Mouse (Mus musculus): ENCODE results near the gene Gm8126.
"Not testable (repeated sequence)": the region's sequence is repeated elsewhere in the genome, so short reads cannot be mapped to it uniquely, and the experiment has no call there.

The Gm8126 gene

GRCm38 (mm10) chr14:43258349-43258748, at the start of gene Gm8126:
TSS of gene Gm8126 (plus strand) at chr14:43258649.
- not testable (repeated sequence) for DNase-seq (ENCODE audit: low spot score)

DNA sequence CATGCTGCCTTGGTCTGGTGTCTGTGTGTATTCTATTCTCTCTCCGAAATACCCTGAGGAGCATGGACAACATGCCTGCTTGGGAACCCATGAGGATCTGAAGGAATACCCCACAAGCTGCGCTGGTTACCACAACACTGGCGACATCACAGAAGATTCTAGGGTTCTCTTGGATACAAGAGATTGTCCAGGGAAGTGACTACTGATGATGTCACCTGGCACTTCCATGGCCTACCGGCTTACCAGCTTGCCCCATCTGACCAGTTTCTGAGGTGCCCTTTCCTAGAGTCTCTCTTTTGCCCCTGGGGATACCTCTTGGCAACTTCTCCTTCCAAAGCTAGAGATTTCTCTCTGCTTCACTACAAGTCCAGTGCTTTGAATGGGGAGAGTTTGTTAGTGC, 23.2 kb upstream of the Gm8126 start, which contains the start of gene Gm8122:
TSS of gene Gm8122 (minus strand) at position 101 of the 400 bp plus-strand sequence.
- DNase-seq (ENCODE audit: low spot score), result not testable (repeated sequence)

DNA sequence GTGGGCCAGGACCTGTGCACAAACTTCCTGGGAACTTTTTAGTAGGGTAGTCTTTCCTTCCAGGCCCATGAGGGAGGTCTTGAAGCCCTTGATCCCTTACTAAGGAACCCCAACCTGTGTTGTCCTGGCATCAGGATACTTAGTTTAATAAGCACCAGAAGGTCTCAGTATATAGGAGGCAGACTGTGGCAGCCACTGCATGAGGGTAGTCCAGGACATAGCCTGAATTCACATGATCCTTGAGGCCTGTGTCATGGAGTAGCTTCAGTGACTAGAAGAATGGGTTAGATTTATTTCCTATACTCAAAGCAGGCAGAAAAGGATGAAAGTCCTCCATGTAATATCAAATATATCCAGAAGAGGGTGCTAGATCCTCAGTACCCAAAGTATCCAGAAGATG, 20.7 kb upstream of the Gm8126 start:
- DNase-seq (ENCODE audit: low spot score), result not testable (repeated sequence)

DNA sequence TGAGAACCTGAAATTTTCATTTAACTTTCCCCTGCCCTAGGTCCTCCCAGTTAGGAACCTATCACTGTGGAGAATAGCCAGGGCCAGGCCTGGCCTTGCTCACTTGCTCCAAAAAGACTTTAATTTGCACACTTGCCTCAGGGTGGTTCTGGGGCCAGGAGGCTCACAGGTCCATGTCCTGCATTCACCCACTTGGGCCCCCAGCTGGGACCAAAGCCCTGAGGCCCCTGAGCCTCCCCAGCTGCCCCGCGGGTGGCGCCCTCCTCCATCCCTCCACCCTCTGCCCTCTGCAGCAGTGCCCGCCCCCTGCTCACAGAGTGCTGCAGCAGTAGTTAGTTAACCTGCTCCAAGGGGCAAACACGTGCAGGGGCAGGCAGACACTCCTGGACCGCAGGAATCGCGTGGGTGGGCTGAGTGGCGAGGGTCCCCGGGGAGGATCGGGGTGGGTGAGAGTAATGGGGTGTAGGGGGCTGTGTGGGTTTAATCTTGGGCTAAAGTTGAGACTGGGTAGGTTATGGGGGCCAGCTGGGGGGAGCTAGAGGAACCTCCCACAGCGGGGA, 8.8 kb upstream of the Gm8126 start:
- not testable (repeated sequence) for DNase-seq (ENCODE audit: low spot score)

GRCm38 (mm10) chr14:43250549-43251253, 7.7 kb upstream of the Gm8126 start:
- not testable (repeated sequence) for DNase-seq (ENCODE audit: low spot score)

DNA sequence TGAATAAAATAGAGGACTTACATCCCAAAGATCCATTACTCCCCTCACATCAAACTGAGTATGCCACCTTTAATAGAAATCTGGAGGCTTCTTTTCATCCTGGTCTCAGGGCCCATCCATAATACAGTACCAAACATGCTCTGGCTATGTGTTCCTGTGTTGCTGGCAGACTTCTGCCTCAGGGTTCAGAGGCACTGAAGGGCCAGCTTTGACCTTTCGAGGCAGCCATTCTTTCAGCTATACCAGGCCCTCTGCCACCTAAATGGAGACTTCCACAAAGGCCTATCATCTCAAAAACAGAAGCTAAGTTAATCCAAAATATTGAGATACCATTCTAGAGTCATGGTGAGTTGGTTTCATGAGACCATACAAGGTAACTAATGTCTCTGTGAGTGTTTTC, 1.9 kb upstream of the Gm8126 start:
- not testable (repeated sequence) for DNase-seq (ENCODE audit: low spot score)

DNA sequence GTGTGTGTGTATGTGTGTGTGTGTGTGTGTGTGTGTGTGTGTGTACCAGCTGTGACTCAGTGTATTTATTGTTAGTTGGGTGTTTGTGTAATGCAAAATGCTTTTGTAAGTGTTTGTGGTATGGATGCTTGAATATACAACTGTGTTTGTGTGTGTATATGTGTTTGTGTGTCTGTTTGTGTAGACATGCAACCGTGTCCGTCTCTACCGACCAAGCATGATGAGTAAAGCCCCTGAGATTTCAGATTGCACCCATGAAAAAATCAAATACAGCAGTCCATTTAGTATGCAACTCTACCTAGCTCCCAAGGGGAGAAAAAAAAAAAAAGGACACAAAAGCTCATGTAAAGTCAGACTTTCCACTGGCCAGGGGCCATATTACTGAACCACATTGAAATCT, 5.0 kb downstream of the Gm8126 start:
- not testable (repeated sequence) for DNase-seq (ENCODE audit: low spot score)

- DNase-seq (ENCODE audit: low spot score), result not testable (repeated sequence)
Observed at GRCm38 (mm10) chr14:43268521-43269084, 10.2 kb downstream of the Gm8126 start.

DNA sequence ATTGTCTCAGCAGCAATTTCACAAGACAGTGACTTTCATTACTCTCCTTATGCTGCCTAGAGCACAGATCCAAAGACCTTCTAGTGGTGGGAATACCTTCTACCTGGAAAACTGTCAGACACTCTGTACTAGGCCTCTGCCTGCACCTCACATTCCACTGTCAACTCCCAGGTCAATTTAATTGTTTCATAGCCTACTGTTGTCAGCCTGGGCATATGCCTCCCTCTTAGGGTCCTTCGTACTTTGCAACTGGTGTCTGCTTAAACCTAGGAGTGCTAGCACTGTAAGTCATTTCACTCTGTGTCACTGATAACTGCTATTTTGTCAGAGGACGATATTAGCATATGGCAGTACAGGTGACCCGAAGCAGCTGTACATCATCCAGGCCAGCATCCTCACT, 10.8 kb downstream of the Gm8126 start:
- DNase-seq (ENCODE audit: low spot score), result not testable (repeated sequence)

GRCm38 (mm10) chr14:43273161-43273560, 14.7 kb downstream of the Gm8126 start:
- DNase-seq (ENCODE audit: low spot score), result not testable (repeated sequence)

DNA sequence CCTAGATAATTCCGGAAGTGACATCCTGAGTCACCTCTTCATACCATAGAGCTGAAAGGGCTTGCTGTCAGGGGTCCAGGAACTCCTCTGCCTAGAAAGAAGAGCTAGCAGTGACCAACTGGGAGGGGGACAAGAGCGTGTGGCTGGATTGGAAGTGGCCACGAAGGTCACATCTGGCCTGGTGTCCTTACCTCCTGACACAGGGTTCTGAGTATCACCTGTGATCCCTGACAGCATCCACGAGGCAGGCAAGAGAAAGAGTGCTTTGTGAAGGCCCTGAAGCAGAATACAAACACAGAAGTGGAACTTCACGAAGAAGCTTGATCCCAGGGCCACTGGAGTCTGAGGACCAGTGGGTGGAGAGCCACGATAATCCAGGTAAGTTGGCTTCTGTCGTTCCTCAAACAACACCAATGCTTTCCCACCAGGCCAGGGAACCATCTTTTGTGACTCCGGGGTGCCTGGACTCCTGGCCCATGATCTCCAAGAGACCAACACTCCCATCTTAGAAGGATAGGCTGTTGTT, 16.6 kb downstream of the Gm8126 start, which contains the start of gene Gm9732:
TSS of gene Gm9732 (plus strand) at position 51 of the 526 bp plus-strand sequence.
- not testable (repeated sequence) for DNase-seq (ENCODE audit: low spot score)

DNA sequence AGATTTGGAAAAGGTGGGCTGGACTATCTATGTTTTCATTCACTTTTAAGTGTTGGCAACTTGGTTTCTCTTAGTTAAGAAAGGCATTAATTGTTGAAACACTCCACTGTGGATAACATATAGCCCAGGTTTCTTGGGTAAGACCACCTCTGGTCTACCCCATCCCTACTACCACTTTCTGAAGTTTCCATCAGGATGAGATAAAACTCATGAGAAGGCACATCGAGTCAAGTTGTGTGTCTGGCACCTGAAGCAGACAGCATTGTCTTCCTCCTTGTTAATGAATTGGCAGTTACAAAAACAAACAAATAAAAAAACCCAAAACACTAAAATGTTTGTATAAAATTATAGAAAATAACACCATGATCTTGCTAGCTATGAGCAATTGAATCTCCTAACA, 17.3 kb downstream of the Gm8126 start:
- DNase-seq (ENCODE audit: low spot score), result not testable (repeated sequence)

GRCm38 (mm10) chr14:43277468-43277867, 19.0 kb downstream of the Gm8126 start:
- not testable (repeated sequence) for DNase-seq (ENCODE audit: low spot score)

DNA sequence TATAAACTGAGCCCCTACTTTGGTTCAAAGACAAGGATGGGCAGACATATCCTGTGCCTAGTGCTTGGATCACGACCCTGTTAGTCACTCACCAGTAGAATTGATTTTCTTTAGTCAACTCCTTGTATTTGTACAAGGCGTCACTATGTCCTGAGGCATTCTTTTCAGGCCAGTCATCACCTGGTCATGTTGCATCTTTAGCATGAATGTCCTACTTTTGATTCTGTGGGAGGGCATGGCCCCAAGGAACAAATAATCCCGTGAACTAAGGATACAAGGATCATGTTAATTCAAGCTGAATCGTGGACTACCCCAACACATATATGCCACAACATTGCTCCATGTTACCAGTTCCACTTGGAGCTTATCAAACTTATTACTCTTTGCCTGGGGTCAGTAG, 19.7 kb downstream of the Gm8126 start:
- DNase-seq (ENCODE audit: low spot score), result not testable (repeated sequence)

- DNase-seq (ENCODE audit: low spot score), result not testable (repeated sequence)
Observed at GRCm38 (mm10) chr14:43278681-43279080, 20.2 kb downstream of the Gm8126 start.

DNA sequence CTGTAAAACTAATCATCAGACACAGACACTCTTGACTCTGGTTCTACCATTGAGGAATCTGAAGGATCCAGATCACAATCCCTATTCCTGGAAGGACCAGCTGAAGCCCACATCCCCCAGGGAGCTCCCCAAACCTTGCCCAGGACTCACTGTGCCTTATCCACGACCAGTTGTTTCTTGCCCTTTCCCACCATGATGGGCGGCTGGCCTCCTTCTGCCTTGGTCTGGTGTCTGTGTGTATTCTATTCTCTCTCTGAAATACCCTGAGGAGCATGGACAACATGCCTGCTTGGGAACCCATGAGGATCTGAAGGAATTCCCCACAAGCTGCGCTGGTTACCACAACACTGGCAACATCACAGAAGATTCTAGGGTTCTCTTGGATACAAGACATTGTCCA, 35.1 kb downstream of the Gm8126 start, which contains the start of gene Gm8127:
TSS of gene Gm8127 (minus strand) at position 330 of the 400 bp plus-strand sequence.
- not testable (repeated sequence) for DNase-seq (ENCODE audit: low spot score)

Data from spleen, adult 12 weeks (tissue).